Mouse (Mus musculus) large intestine, adult 2 months (tissue): ENCODE results near the gene Mpo. TPM values are rescaled to one million over a fixed set of nuclear protein-coding genes. Genes with fewer than 3 reads are reported as not detected.

Experiments
- DNase-seq: peaks from one replicate; pipeline ENCODE4 v3.0.0-alpha.2; 2012; ENCODE audit warnings: low read depth, low spot score
- WGBS: fragments of 180-500 bp; shearing (Covaris S2); methylation state at CpG from one replicate; pipeline ENCODE4 v1.1.7; 2018; 5-methylcytosine and 5-hydroxymethylcytosine counted together
- polyA plus RNA-seq: library from polyadenylated mRNA; depleted of rRNA; stranded (reverse); fragments of >200 nt; gene quantifications from 2 replicates; pipeline ENCODE4 v1.2.3, GENCODE M21; 2012

Mpo gene
- polyA plus RNA-seq, 1 experiment: 0.06 TPM

DNA sequence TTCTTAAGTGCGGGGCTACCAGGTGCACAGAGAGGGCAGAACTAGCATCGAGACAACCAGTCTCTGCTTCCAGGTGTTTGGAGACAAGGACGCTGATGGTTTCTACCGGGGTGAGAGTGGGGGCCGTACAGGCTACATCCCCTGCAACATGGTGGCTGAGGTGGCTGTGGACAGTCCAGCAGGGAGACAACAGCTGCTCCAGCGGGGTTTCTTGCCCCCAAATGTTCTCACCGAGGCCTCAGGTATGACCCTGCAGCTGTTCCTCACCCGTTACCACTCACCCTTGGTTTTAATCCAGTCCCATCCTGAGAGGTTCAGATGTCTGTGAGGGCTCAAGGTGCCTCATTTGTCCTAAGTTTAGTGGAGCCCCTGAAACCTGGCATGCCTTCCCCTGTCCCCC lies 13.3 kb upstream of the Mpo start:
- DNase-seq: no peak
- 82% methylated on average over 8 of the region's 8 CpGs for WGBS

DNA sequence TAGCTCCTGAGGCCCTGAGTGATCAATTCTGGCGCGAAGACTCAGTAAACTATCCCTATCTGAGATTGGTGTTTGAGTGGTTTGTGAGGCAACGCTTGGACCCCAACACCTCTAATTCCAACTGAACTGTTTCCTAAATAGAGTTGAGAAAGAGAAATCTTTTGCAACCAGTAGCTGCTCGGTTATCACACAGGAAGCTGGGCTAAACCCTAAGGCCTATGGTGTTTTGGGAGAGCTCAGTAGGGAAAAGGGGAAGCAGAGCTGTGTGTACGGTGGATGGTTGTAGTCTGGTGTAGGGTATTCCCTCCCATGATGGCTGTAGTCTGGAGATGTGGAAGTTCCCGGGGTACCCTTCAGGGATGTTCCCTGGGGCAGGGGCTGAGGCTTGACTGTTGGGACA lies 3.3 kb upstream of the Mpo start:
- DNase-seq: no peak
- 88% methylated on average over 6 of the region's 6 CpGs for WGBS

DNA sequence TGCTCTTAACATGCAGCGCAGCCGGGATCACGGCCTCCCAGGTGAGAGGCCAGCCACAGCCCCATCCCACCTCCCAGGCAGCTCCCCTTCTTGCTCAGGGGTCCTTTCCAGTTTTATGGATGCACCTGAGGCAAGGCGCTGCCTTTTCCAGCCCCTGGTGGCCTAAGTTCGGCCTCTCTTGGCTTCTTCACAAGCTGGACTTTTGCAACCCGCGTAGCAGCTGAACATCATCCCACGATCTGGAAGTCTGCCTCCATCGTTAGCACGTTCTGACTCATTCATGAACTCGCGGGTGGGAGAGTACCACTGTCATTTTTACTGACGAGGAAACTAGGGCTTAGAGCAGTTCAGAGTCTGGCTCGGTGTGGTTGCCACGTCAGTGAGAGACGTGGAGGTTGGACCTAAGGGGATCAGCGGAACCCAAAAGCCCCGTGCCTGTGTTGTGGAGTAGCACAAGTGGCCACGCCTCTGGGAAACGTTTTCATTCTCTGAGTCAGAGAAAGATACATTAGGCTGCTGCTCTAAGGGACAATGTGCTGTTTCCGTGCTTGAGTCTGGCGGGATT lies 8.4 kb downstream of the Mpo start:
- DNase-seq: no peak
- 68% methylated on average over 22 of the region's 22 CpGs for WGBS

DNA sequence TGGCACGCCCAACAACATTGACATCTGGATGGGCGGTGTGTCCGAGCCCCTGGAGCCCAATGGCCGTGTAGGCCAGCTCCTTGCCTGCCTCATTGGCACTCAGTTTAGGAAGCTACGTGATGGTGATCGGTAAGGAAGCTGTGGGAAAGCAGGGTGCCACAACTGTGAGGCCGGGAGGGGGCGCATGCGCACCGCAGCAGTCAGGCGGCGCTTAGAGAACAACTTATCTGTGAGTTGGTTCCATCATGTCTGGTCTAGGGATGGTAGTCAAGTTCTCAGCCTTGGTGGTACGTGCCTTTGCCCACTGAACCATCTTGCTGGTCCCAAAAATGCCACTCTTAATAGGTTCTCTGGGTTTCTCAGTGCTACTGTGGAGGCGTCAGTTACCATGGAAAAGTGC lies 9.2 kb downstream of the Mpo start:
- WGBS: 43% methylated on average over 14 of the region's 14 CpGs
- DNase-seq: no peak

DNA sequence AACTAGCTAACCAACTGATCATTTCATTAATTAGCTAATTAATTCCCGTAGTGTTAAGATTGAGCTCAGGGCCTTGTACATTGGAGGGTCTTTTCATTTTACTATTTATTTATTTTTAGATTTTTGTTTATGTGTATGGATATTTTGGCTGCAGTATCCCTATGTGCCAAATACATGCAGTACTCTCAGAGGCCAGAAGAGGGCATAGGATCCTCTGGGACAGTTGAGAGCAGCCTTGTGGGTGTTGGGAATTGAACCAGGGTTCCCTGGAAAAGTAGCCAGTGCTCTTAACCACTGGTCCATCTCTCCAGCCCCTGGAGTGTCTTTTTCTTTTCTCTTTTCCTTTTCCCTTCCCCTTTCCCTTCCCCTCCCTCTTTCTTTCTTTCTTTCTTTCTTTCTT lies 12.1 kb downstream of the Mpo start:
- no peak for DNase-seq
- WGBS: 77% methylated on average over 1 of the region's 1 CpGs

DNA sequence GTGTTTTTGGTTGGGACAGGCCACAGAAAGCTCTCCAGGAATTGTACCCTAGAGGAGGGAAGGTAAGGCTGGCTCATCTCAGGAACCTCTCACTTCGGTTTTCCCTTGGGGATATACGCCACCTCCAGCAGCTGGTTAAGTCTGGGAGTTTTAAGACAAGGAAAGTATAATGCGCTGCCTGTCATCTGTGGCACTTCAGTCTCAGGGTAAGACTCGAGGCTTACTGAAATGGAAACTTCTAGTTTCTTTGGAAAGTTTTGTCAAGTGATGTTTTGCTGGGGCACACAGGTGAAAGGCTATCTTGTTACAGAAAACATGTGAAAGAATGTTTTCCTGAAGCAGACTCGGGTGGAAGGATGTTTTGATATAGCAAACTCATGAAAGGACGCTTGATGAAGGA lies 14.1 kb downstream of the Mpo start:
- DNase-seq: no peak
- 85% methylated on average over 6 of the region's 6 CpGs for WGBS

DNA sequence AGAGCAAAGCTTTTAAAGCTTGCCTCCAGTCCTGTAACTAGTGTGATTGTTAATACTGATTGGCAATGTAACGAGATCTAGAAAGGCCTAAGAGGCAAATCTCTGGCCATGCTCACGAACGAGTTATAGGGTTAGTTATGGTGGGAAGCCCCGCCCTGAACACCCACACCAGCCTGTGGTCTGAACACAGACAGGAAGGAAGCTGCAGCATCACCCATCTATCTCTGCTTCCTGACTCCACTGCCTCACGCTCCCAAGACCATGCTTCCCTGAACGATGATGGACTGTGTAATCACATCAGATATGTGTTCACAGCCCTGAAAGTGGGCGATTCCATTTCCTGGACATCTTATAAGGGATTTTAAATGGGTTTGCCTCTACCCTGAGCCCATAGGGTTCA lies 14.9 kb downstream of the Mpo start:
- DNase-seq: no peak
- 70% methylated on average over 7 of the region's 7 CpGs for WGBS

DNA sequence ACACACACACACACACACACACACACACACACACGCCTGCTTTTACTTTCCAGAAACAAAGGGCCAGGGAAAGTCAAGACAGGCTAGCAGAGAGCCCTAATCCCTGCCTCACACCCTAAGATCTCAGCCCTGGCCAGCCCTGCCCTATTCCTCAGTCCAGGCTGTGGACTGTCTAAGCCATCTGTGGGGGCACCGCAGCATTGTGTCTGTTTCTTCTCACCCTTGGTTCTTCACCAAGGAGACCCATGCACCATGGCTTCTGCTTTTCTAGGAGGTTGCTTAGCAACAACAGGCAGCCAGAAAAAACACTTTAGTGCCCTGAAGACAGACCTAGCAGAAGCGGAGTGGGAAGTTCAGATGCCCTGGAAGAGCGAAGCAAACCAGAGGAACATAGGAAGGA lies 18.0 kb downstream of the Mpo start:
- WGBS: 61% methylated on average over 4 of the region's 4 CpGs
- DNase-seq: no peak

DNA sequence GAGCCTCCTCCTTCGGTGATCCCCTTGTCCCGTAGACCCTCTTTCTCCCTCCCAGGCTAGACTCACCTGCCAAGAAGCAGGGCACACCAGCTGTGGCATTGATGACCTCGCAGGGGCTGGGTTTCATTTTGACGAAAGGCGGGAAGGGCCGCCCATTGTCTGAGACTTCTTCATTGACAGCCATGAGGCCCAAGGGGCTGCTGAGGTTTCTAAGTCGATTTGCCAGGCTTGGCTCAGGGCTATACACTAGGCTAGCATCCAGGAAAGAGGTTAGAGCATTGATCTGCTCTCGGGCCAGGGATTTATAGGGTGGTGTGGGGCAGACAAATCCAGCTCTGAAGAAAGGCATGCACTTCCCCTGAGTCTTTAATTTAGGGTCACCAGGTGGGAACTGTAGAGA lies 21.4 kb downstream of the Mpo start:
- DNase-seq: no peak
- 71% methylated on average over 8 of the region's 8 CpGs for whole genome bisulfite sequencing

DNA sequence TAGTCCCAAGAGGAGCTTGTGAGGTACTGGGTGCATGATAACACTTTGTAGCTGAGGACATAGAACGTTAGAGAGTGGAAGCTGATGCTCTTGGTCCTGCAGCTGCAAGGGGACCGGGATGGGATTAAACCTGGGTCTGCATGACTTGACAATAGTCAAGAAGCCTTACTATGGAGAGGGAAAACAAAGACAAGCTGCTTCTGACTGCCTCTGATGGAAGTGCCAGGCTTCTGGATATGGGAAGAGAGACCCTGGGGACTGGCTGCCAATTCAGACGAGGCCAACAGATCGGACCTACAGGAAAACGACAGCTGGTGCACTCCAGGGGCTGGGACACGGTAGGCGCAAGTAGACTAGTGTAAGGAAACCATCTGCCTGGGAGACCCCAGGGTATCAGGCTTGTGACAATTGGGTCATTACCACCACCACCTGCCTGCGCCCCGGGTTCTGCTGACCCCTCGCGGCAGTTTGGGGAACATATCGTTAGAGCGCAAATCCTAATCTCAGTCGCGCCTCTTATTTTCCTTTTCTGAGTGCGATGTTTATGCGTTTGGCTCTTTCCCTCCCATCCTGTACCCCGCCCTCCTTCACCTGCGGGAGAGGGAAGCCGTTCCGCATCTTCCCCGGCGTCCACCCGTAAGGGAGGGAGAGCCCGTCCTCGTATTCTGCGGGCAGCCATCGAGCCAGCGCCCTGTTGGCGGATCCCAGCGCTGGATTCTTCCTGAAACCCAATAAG lies 23.5 kb downstream of the Mpo start:
- no peak for DNase-seq

DNA sequence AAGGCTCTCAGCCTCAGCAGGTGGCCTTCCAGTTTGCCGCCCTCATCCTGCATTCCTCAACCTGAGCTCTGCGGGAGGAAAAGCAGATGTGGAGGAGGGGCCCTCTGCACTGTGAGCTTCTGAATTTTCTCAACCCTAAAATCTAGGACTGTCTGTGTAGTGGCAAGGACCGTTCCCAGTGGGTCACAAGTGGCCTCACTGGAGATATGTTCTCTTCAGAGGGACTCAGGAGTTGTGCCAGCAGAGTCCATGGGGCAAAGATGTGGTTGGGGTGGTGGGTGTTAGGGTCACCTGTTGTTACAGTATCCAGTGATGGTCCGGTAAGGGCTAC lies 24.0 kb downstream of the Mpo start:
- no peak for DNase-seq
- WGBS: 43% methylated on average over 4 of the region's 4 CpGs

More for the DNA sequence above, 23.5 kb downstream of the Mpo start:
- 7% methylated on average over 31 of the region's 31 CpGs for WGBS

DNA sequence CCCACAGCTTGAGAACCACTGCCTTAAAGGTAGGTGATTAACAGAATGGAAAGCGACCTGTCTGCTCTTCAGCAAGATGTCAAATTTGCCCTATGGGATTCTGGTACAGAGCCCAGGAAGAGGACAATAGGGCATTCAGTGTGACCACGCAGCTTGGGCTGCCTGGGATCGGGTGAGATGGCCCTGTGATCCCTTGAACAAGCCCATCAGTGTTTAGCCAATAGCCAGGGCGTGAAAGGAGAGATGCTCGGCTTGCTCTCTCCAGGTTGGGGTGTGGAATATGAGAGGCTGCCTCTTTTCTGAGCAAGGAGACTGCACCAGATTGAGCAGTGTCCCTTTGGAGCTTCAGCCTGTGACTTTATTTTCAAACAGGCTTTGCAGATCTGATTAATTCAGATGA lies 28.1 kb downstream of the Mpo start:
- DNase-seq: no peak
- 49% methylated on average over 5 of the region's 5 CpGs for WGBS

DNA sequence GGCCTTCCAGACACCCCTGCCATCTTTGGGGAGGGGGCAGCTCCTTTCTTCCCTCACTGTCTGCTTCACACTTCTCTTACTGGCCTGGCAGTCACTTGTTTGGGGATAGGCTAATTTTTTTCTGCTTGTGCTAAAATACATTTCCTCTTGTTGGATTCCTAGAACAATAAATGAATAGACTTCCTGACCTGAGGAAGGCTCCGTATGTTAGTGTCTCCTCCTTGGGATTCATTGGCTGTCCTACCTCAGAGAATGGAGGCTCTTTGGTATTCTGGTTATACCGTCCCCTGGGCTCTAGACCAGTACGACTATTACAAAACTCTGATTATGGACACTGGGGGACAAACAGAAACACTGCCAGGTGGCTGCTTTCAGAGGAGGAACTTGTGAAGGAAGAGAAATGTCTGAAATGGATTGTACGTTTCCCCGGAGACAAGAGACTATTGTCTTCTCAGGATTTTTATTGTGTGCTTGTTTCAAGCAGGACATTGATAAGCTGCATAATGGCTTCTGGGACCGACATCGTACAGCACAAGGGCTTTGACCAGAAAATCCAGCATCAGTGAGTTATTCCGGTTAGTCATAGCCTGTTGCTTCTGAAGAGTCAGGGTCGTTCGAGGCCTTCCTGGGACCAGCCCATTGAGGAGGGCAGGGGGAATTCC lies 35.0 kb downstream of the Mpo start, which contains the start of gene Lpo:
Gene Lpo, minus strand, starts transcription at position 51 of the 662 bp plus-strand sequence.
- DNase-seq: no peak
- 14% methylated on average over 10 of the region's 10 CpGs for WGBS

DNA sequence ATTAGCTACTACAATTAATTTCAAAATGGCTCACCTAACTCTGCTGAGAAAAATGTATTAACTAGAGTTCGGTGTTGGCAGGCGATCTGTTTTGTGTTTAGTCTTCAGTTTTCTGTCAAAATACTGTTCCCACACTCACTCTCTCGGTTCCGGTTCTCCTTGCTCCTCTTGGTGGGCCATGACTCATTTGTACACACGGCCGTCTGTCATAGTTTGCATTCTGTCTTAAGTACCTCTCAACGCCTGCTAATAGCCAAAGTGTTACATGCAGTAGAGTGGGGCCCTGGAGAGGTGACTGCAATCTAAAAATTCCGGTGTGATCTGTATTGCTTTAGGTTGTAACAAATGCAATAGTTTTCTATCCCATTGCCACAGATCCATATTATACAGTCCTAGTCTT lies 47.3 kb downstream of the Mpo start:
- no peak for DNase-seq
- WGBS: 81% methylated on average over 8 of the region's 8 CpGs

DNA sequence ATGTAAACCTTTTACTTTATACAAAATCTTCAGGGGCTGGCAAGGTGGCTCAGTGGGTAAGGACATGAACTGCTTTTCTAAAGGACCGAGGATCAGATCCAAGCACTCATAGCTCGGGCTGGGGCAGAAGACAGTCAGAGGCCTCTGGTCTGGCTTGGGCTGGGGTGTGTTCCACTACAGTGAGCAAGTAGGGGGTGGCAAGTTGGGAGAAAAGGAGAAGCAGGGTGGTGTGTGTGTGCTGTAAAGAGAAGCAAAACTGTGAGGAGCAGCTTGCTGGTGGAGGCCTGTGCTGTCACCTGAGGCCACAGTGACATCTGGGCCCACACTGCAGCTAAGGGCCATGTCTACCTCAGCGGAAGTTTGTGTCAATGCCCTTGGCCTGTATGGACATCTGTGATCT lies 48.1 kb downstream of the Mpo start:
- WGBS: 96% methylated on average over 3 of the region's 3 CpGs
- DNase-seq: no peak

DNA sequence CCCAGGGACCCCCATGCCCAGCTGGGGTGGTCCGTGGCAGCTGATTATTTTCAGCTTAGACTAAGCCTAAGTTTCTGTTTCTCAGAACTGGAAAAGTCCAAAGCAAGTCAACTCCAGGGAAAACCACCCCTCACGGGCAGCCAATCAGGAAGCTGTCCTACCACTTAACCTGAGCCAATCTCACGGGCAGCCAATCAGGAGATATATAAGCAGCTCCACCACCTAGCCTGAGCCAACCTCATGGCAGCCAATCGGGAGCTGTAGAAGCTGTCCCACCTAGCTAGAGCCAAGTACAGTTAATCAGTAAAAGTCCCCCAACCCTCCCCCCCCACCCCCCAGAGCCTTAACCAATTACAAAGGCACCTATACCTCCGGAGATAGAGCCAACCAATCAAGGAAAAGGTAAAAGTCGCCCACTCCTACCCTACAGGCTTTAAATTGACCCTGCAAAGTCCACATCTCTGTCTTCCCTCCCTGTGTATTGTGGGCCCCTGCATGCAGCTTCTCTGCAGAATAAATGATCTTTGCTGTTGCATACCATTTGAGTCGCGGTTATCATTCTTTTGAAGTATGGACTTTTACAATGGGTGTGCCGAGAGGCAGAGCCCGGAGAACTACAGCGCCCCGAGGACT lies 53.7 kb downstream of the Mpo start:
- 35% methylated on average over 12 of the region's 12 CpGs for whole genome bisulfite sequencing
- DNase-seq: no peak

DNA sequence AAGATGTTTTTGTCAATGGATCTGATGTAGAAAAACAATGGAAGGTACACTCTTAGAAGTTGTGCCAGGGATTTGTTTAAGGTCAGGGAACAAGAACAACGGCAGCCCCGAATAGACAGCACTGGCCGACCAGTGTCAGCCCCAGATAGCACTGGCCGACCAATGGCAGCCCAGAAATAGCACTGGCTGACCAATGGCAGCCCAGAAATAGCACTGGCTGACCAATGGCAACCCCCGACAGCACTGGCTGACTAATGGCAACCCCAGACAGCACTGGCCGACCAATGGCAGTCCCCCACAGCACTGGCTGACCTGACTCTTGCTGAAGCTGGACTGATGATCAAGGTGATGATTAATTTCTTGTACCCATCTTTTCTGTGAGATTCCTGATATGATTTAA lies 54.5 kb downstream of the Mpo start:
- no peak for DNase-seq
- 59% methylated on average over 6 of the region's 6 CpGs for WGBS

DNA sequence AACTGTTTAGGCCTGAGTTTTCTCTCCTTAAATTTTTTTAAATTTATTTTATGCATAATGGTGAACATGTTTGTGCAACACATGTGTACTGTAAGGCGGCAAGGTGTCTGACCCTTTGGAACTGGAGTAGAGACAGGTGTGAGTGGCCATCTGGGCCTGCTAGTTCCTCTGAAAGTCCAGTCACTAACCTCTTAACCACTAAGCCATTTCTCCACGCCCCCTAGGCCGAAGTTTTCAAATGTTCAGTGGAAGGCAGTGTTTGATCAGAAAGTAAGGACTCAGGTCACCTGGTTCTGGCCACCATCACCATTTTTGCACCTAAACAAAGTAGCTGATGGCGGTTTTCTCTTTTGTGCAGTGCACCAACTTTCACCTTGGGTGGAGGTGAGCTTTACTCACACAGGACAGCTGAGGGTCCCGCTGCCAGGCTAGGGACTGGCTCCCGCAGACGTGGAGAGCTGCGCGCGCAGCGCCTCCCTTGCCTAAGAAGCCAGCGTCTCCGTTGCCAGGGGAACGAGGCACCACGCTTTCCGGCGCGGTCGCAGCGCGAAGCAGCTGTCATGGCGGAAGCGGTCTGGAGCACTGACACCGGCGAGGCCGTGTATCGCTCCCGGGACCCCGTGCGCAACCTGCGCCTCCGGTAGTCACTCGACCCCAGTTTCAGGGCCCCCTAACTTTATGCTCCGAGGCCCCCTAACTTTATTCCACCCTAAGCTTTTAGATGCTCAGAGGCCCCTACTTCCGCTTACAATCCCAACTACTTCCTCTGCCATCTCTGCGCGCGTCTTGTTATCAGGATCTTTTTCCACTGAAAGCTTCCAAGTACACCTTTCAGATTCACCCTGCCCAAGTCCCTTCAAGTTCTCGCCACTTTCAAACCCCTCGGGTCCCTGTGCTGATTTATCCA lies 59.6 kb downstream of the Mpo start, which contains the start of gene Mks1:
Gene Mks1, plus strand, starts transcription at position 526 of the 907 bp plus-strand sequence.
- peak; percentile 76 for DNase-seq
- WGBS: 3% methylated on average over 40 of the region's 40 CpGs

DNA sequence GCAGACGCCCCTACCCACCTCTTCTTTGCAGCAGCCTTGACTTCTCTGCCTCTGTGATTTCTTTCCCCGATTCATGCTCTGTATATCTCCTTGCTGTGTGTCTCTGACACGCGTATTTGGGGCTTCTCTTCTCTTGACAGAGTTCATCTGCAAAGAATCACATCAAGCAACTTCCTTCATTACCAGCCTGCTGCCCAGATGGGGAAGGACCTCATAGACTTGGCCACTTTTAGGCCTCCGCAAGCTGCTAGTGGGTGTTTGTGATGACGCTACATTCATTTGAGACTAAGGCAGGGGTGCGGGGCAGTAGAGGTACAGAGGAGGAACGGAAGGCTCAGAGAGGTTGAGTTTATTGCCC lies 60.2 kb downstream of the Mpo start:
- WGBS: 22% methylated on average over 8 of the region's 8 CpGs
- DNase-seq: no peak
